Mouse (Mus musculus): ENCODE results near the gene Defb41.
"Not testable (repeated sequence)": the region's sequence is repeated elsewhere in the genome, so short reads cannot be mapped to it uniquely, and the experiment has no call there.

Gene Defb41

GRCm38 (mm10) chr1:18265038-18265437 is at the start of gene Defb41:
Gene Defb41 (minus strand): TSS chr1:18265138.
- DNase-seq (ENCODE audit: low spot score in 2 of 2) = no peak

GRCm38 (mm10) chr1:18308474-18308829 is 43.5 kb upstream of the Defb41 start:
- no peak for DNase-seq (ENCODE audit: low spot score in 2 of 2)

GRCm38 (mm10) chr1:18307545-18308473 is 42.9 kb upstream of the Defb41 start:
- DNase-seq (ENCODE audit: low spot score in 2 of 2) = no peak

- DNase-seq (ENCODE audit: low spot score in 2 of 2) = no peak
Observed at GRCm38 (mm10) chr1:18292515-18292914, 27.6 kb upstream of the Defb41 start.

- no peak for DNase-seq (ENCODE audit: low spot score in 2 of 2)
Observed at GRCm38 (mm10) chr1:18288860-18289259, 23.9 kb upstream of the Defb41 start.

GRCm38 (mm10) chr1:18287371-18287770 is 22.4 kb upstream of the Defb41 start:
- DNase-seq (ENCODE audit: low spot score in 2 of 2) = no peak

GRCm38 (mm10) chr1:18271095-18271494 is 6.2 kb upstream of the Defb41 start:
- DNase-seq (ENCODE audit: low spot score in 2 of 2) = no peak

GRCm38 (mm10) chr1:18268845-18269244 is 3.9 kb upstream of the Defb41 start:
- no peak for DNase-seq (ENCODE audit: low spot score in 2 of 2)

GRCm38 (mm10) chr1:18245801-18246580 is 18.9 kb downstream of the Defb41 start:
- DNase-seq (ENCODE audit: low spot score in 2 of 2) = not testable (repeated sequence)

- DNase-seq (ENCODE audit: low spot score in 2 of 2) = no peak
Observed at GRCm38 (mm10) chr1:18237343-18237742, 27.6 kb downstream of the Defb41 start, which contains the start of gene Defb18. Gene Defb18 (minus strand): TSS chr1:18237443.

GRCm38 (mm10) chr1:18223385-18223945 is 41.5 kb downstream of the Defb41 start:
- DNase-seq (ENCODE audit: low spot score in 2 of 2) = no peak
